Mouse (Mus musculus): ENCODE data around the gene Aoah.

DNA sequence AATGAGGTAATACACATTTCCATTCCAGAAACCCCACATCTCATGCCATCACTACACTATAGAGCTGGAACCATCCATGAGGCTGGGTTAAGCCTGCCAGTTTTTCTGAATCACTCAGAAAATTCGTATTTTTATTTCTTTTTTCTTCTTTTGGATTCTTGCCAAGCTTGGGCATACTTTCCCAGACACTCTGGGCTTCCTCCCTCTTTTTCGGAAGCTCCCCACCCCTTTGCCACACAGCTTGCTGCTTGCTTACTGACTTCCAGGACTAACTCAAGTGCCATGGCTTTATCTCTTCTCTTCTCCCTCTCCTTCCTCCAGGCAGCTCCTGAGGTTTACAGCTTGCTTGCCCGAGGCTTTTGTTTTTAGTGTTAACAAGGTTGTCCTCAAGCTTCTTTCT, 62.0 kb downstream of the Aoah start:
- no peak for TF ChIP-seq CTCF (IDR thresholded peaks at IDR 0.05; ENCODE audit: low read depth, low read length)
- no peak for TF ChIP-seq POLR2A (IDR thresholded peaks at IDR 0.05; ENCODE audit: insufficient read depth, low read length)

Data from ES-Bruce4 (cell line).